Mouse (Mus musculus) intestine, postnatal 0 days (tissue): ENCODE results near the gene Ces5a. TPM values are rescaled to one million over a fixed set of nuclear protein-coding genes. Genes with fewer than 3 reads are reported as not detected.

Experiments
- ATAC-seq: fragments of 200-750 bp; cut with Nextera tagmentation; 2 replicates; pipeline ENCODE4 v1.8.0; 2017; ENCODE audit warnings: mild to moderate bottlenecking, moderate TSS enrichment, moderate library complexity
- H3K27ac ChIP-seq: fragments of 300-500 bp; sonication (generic); 2 replicates; pipeline ENCODE4 v1.5.1; 2014; ENCODE audit warnings: mild to moderate bottlenecking, low read depth, low read length, moderate library complexity
- H3K27me3 ChIP-seq: fragments of 300-500 bp; sonication (generic); replicated peaks from 2 replicates; pipeline ENCODE4 v1.6.1; 2014; ENCODE audit warnings: low read length, mixed read lengths; ENCODE audit not compliant: control insufficient read depth, insufficient read depth
- H3K36me3 ChIP-seq: fragments of 300-500 bp; sonication (generic); 2 replicates; pipeline ENCODE4 v1.6.1; 2014; ENCODE audit warnings: mild to moderate bottlenecking, moderate library complexity; ENCODE audit not compliant: control insufficient read depth, insufficient read depth
- H3K4me1 ChIP-seq: fragments of 300-500 bp; sonication (generic); replicated peaks from 2 replicates; pipeline ENCODE4 v1.6.1; 2014; ENCODE audit warnings: antibody characterized with exemption, low read length, mixed read lengths; ENCODE audit not compliant: control insufficient read depth, insufficient read depth
- H3K4me2 ChIP-seq: fragments of 300-500 bp; sonication (generic); replicated peaks from 2 replicates; pipeline ENCODE4 v1.6.1; 2014; ENCODE audit warnings: low read depth, mild to moderate bottlenecking, moderate library complexity
- H3K4me3 ChIP-seq: fragments of 300-500 bp; sonication (generic); 2 replicates; pipeline ENCODE4 v1.5.1; 2014; ENCODE audit warnings: low read depth, low read length
- H3K9ac ChIP-seq: fragments of 300-500 bp; sonication (generic); 2 replicates; pipeline ENCODE4 v1.6.1; 2014; ENCODE audit warnings: mild to moderate bottlenecking, low read depth, low read length
- H3K9me3 ChIP-seq: fragments of 300-500 bp; sonication (generic); 2 replicates; pipeline ENCODE4 v1.6.1; 2016; ENCODE audit warnings: mixed run types; ENCODE audit not compliant: control insufficient read depth
- CTCF ChIP-seq: sonication (generic); IDR thresholded peaks from 2 replicates; pipeline ENCODE4 v1.5.1; 2016; ENCODE audit warnings: low read depth, mild to moderate bottlenecking, control low read depth, antibody characterized with exemption, moderate library complexity
- WGBS: fragments of 180-500 bp; shearing (Covaris S2); extraction: QIAGEN DNeasy Blood & Tissue Kit; methylation state at CpG from one replicate; pipeline ENCODE4 v1.1.7; 2014; 5-methylcytosine and 5-hydroxymethylcytosine counted together
- polyA plus RNA-seq: library from polyadenylated mRNA; unstranded; fragments of >200 nt; fragmentation: Nextera tagmentation; extraction: Ambion mirVana; gene quantifications from 2 replicates; pipeline ENCODE4 v1.2.1, GENCODE M21; 2015

Ces5a gene
- polyA plus RNA-seq: not detected in 2 replicates

DNA sequence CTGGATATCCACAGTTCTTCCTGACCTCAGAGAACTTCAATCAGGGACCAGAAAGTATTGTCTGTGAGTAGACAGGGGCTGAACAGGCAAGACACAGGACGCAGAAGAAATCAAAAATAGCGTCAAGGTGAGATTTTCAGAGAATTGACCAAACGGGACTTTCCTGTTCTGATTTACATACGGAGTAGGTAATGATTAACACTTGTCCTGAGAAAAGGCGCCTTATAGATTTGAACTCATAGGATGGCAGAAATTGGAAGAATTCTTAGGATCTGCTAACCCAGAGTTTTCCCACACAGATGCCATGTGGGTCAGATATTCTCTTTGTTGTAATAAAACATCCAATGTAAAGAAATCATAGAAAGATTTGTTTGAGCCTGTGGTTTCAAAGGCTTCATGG, at the start of gene Ces5a:
Ces5a (minus strand) TSS at position 101 of the 400 bp plus-strand sequence.
- 53% methylated on average over 5 of the region's 5 CpGs for WGBS
- no peak for TF ChIP-seq CTCF
- H3K27ac ChIP-seq: no peak within 1 kb of the TSS
- H3K27me3 ChIP-seq: no peaks in the 10 kb centered on the region
- H3K9me3 ChIP-seq: no peaks in the 10 kb centered on the region
- no peak within 1 kb of the TSS for H3K4me3 ChIP-seq
- no peak for ATAC-seq
- H3K4me1 ChIP-seq: no peaks in the 10 kb centered on the region
- no peak within 1 kb of the TSS for H3K4me2 ChIP-seq
- no peaks in the 10 kb centered on the region for H3K36me3 ChIP-seq
- H3K9ac ChIP-seq: no peak within 1 kb of the TSS

DNA sequence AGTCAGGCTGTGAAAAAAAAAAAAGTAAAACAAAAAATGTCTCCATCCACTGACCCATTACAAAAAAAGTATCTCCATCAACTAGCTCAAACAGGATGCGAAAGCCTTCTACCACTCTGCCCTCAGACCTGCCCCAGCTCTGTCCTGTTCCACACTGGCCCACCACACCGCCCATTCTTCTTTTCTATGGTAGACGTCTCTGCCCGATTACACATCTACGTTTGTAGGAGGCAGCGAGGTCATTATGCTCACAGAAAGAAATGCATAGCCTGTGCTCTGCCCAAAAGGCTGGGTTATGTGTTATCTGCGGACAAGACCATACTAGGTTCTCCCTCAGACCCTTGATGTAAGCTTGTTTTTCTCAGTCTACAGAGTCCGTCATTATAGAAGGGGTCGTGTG, 37.2 kb upstream of the Ces5a start:
- WGBS: 82% methylated on average over 9 of the region's 9 CpGs
- TF ChIP-seq CTCF: no peak
- no peak overlapping the region for H3K9ac ChIP-seq
- no peak for ATAC-seq
- H3K9me3 ChIP-seq: no peaks in the 10 kb centered on the region
- no peaks in the 10 kb centered on the region for H3K27me3 ChIP-seq
- no peak overlapping the region for H3K4me3 ChIP-seq
- H3K4me2 ChIP-seq: no peak overlapping the region
- H3K36me3 ChIP-seq: no peaks in the 10 kb centered on the region
- H3K27ac ChIP-seq: no peak overlapping the region
- 0 out of 2 replicates have a peak, but pooled peaks cover 2% of the 10 kb centered on the region for H3K4me1 ChIP-seq

DNA sequence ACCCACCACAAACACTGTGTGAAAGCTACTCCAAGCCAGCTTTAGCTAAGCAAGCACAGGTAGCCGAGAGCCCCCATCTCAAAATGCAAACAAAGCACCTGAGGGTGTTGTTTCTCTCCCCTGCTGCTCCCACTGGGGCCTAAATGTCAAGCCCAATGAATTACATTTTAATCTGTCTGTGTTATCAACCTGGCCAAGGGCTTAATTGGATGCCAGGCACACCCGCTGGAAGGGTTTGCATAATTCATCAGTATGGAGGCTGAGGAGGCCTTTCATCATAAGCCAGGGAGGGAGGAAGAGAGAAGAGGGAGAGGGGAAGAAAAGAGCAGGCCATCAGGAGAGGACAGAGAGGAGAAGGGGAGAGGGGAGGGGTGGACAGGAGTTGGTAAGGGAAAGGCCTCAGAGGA, 36.5 kb upstream of the Ces5a start:
- H3K27ac ChIP-seq: no peak overlapping the region
- H3K36me3 ChIP-seq: no peaks in the 10 kb centered on the region
- no peaks in the 10 kb centered on the region for H3K9me3 ChIP-seq
- no peak overlapping the region for H3K9ac ChIP-seq
- H3K27me3 ChIP-seq: no peaks in the 10 kb centered on the region
- no peak overlapping the region for H3K4me3 ChIP-seq
- ATAC-seq: no peak
- TF ChIP-seq CTCF: no peak
- H3K4me2 ChIP-seq: no peak overlapping the region
- 31% methylated on average over 2 of the region's 2 CpGs for WGBS
- H3K4me1 ChIP-seq: 0 out of 2 replicates have a peak, but pooled peaks cover 2% of the 10 kb centered on the region

DNA sequence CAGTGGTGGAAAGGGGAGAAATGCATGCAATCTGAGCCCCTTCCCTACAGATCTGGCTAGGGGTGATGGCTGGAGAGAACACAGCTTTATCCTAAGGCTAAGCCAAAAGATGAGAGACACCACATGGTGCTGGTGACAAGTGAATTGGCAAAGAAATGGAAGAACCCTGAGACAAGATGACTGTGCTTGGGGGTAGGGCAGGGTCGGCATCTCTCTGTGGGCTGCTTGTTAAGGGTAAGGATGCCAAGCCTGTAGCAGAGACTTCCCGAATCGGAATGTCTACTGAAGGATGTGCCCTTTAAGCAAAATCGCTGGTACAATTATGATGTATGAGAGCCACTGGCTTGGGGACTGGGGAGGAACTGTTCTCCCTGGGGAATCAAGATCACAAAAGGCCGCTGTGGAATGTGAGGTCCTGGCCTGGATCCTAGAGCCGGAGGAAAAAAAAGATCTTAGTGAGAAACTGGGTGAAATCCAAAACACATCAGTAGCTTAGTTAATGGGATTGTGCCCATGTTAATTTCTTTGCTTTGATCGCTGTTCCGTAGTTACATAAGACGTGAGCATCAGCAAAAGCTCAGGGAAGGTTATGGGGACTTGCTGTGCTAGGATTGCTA, 35.8 kb upstream of the Ces5a start:
- Histone ChIP-seq H3K4me2 (no peak overlapping the region), H3K4me1 (0 out of 2 replicates have a peak, but pooled peaks cover 2% of the 10 kb centered on the region), H3K36me3 (no peaks in the 10 kb centered on the region), H3K9ac (no peak overlapping the region), H3K27me3 (no peaks in the 10 kb centered on the region), H3K4me3 (no peak overlapping the region), H3K27ac (no peak overlapping the region), H3K9me3 (no peaks in the 10 kb centered on the region)
- 47% methylated on average over 9 of the region's 9 CpGs for WGBS
- no peak for TF ChIP-seq CTCF
- ATAC-seq: no peak

DNA sequence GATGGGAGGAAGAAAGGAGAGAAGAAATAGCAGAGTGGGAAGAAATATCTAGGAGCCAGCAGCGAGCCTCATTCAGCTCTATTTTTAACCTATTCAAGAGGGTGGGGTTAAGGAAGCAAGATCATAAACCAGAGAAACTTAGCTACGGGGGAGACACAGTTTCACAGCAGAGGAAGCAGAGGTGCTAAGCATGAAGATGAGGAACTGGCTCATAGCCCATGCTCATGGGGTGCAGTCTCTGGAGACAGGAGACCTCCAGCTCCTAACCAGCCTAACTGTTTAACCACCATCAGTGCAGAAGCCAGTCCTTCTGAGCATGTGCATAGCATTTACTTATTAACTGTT, 34.5 kb upstream of the Ces5a start:
- H3K4me2 ChIP-seq: no peak overlapping the region
- no peaks in the 10 kb centered on the region for H3K27me3 ChIP-seq
- H3K9ac ChIP-seq: no peak overlapping the region
- no peaks in the 10 kb centered on the region for H3K36me3 ChIP-seq
- no peak for ATAC-seq
- H3K4me3 ChIP-seq: no peak overlapping the region
- no peak for TF ChIP-seq CTCF
- H3K9me3 ChIP-seq: no peaks in the 10 kb centered on the region
- H3K4me1 ChIP-seq: 0 out of 2 replicates have a peak, but pooled peaks cover 2% of the 10 kb centered on the region
- 18% methylated on average over 2 of the region's 2 CpGs for WGBS
- H3K27ac ChIP-seq: no peak overlapping the region

DNA sequence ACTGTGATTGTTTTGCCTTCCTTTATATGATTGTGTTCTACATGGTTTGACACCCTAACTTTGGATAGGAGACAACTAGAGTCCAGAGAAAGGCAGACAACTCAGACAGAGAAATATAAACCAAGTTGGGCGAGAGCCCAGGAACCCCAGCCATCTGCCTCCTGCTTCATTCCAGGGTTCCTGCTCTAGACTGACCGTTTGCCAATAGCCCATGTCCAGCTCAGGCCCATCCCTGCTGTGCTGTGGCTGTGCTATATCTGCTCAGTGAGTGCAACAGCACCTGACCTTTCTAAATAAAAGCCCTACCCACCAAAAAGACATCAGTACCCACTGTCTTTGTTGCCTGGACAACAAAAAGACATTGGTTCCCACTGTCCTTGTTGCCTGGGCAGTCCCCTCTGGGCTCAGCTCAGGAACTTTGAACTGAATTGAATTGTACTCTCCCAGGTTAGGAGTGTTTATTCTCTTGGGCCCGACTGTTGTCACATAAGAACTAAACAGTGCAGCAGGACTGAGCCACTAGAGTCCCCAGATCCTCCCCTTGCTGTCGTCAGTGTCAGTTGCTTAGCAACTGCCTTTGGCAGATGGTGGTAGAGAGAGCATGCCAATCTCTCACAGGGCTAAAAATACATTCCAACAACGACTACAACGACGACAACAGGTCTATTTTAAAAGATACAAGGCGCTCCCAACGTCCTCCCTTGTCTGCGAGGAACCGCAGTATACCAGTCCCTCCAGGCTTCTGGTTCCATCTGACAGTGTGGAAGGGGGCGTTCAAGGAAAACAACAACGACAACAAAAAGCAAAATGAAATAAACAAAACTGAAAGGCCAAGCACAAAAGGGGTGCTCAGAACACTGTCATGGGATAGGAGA, 33.9 kb upstream of the Ces5a start:
- ATAC-seq: 0 out of 2 replicates have a peak, but pooled peaks have one; percentile 28
- 40% methylated on average over 13 of the region's 13 CpGs for WGBS
- no peak overlapping the region for H3K4me2 ChIP-seq
- TF ChIP-seq CTCF: no peak
- H3K4me3 ChIP-seq: no peak overlapping the region
- no peaks in the 10 kb centered on the region for H3K36me3 ChIP-seq
- H3K9ac ChIP-seq: no peak overlapping the region
- no peak overlapping the region for H3K27ac ChIP-seq
- 0 out of 2 replicates have a peak, but pooled peaks cover 2% of the 10 kb centered on the region for H3K4me1 ChIP-seq
- H3K9me3 ChIP-seq: no peaks in the 10 kb centered on the region
- H3K27me3 ChIP-seq: no peaks in the 10 kb centered on the region
